Mouse (Mus musculus): Measurements from ENCODE around the gene Bud13.
A peak's percentile ranks its signal among the peaks of the same experiment; 100 is the strongest.

The Bud13 gene

DNA sequence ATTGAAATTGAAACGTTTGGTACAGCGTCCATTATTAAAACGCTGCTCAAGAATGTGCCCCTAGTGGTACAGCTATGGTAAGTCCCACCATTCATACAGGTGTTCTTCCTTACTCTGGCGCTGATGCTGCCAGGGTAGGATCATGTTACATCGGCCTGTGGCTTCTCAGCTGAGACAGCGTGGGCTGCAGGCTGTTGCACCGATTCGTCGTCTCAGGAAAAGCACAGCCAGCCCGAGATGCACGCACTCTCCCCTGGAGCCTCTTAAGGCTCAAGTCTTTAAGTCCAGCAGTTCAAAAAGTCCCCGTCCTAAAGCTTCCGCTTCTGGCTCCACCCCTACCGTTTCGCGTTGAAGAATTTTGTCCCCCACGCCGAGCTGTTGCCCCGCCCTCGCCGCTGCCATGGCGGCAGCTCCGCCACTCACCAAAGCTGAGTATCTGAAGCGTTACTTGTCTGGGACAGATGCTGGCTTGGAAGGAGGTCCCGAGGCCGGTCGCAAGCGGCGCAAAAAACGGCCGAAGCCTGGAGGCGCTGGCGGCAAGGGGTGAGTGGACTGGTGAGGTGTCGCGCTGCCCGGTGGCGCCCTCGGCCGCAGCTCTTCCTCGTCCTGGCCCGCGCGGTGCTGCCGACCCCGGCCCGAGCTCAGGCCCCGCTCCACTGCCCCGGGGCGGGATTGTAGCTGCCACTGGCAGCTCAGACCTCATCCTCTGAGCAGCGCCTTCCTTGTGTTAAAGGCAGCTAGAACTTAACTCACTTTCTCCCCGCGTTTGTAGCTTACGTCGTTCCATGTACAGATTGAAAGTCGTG is at the start of gene Bud13:
Gene Bud13, plus strand, starts transcription at position 378 of the 806 bp plus-strand sequence.
- peak; percentile 92 for DNase-seq (ENCODE audit: low spot score)

DNA sequence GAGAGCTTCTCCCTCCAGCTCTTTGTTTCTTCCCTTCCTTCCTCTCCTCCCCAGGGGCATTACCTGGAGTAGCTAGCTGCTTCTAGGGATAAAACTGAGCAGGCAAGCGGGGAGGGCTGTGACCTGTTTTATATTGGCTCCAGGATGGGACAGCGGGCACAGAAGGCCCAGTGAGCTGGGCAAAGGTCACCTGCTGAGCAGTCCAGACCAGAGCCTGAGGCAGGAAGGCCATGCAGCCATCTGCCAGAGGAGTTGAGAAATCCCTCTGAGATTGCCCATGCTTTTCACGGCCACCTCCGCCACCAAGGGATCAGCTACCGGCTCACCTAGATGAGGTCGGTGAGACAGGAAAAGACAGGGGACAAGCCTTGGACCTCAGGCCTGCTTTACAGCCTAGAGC is 47.6 kb upstream of the Bud13 start:
- no peak for DNase-seq (ENCODE audit: low spot score)

DNA sequence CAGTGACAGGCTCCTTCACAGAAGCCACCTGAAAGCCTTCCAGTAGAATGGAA is 47.4 kb upstream of the Bud13 start, which contains the start of gene Apoc3:
Gene Apoc3, minus strand, starts transcription at position 41 of the 53 bp plus-strand sequence.
- no peak for DNase-seq (ENCODE audit: low spot score)

DNA sequence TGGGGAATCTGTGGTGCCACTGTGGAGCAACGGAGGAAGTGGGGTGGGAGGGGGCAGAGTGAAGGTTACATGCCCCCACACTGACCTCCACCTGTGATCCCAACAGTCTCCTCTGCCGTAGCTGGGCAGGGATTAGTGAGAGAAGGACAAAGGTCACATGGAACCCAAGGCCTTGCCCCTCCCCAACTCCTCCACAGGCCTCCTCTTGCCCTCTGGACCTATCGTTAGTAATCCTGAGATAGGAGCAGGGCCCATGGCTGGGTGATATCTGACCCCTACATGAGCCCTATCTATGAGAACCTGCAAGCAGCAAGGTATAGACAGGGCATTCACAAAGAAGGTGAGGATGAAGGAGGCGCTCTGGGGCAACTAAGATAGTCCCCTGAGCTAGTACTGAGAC is 47.2 kb upstream of the Bud13 start:
- no peak for DNase-seq (ENCODE audit: low spot score)

DNA sequence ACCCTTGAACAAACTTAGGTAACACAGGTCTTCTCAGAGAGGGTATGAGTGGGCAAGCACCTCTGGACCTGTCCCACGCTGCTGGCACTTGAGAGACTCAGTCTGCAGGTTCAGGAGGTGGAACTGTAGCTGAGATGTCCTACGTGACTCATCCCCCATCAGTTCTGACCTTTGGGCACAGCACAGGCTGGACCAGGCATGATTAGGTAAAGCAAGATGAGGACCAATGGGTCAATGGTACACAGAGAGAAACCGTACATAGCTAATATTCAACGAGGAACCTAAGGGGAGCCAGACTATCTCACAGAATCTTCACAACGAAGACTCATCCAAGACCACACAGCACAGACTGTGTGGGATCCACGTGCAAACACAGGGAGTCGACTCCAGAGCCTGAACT is 44.0 kb upstream of the Bud13 start:
- no peak for DNase-seq (ENCODE audit: low spot score)

DNA sequence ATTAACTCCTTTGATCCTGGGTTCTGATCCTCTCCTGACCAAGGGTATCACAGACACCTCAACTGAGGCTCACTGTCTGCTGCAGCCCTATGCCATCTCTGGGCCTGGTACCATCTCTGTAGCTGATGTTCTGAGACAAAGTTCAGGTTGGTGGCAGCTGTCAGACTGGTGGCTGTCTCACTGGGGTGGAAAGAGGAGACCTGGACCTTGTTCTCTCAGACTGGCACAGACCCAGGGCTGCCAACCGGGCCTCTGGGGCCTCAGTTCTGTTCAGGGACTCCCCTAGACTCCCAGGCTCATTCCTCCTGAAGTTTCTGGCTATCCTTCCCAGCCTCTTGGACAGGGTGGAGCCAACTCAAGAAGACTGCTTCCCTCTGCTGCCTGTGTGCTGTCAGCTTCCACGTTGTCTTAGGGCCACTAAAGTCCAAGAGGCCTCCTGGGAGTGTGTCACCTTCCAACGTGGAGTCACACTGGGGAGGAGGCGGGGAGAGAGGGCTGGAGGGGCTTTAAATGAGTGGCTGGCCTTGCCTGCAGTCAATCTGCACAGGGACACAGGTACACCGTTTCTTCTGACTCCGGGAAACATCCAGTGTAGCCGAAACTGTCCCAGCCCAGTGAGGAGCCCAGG is 42.2 kb upstream of the Bud13 start, which contains the start of gene Apoa4:
Gene Apoa4, plus strand, starts transcription at position 171 of the 628 bp plus-strand sequence.
- DNase-seq (ENCODE audit: low spot score), result no peak

DNA sequence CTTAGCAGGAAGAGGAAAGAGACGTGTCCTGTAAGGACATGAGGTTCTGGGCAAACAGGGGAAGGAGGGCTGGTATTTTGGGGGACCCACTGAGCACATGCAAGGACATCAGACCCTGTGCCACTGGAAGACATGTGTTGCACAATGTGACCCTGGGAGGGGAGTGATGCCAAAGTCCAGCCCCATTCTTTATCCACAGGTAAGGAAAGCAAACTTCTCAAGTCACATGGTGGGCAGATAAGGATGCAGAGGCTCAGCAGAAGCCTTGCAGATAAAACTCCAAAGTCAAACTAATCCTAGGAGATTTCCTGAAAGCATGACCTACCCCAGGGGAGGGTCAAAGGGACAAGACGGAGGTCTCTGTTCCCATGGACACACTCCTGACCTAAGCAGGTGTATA is 41.0 kb upstream of the Bud13 start:
- DNase-seq (ENCODE audit: low spot score), result no peak

DNA sequence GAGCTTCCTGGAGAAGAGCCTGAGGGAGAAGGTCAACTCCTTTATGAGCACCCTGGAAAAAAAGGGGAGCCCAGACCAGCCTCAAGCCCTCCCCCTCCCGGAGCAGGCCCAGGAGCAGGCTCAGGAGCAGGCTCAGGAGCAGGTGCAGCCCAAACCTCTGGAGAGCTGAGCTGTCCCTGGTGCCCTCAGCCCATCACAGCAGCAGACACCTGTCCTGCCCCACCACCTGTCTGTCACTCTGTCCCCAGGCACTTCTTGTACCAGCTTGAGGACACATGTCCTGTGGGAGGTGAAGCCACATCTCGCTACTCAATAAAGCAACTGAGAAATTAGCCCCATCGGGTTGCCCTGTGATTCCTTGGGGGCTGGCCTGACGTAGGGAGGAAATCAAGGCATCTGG is 39.7 kb upstream of the Bud13 start:
- DNase-seq (ENCODE audit: low spot score), result no peak

DNA sequence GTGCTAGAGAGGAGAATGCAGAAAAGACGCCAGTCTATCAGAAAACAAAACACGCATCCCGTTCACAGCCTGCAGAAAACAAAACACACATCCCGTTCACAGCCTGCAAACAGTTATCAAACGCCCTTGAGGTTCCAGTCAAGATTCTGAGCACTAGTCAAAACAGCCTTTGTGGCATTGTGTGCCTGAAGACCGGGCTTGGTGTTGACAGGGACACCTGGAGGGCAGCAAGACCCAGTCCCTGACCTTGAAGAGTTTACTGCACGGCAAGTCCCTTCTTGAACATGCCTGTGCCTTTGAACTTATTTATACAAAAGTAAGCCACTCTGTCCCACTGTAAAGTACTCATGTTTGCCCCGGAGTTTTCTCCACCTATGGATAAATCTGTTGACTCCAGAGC is 39.2 kb upstream of the Bud13 start:
- no peak for DNase-seq (ENCODE audit: low spot score)

DNA sequence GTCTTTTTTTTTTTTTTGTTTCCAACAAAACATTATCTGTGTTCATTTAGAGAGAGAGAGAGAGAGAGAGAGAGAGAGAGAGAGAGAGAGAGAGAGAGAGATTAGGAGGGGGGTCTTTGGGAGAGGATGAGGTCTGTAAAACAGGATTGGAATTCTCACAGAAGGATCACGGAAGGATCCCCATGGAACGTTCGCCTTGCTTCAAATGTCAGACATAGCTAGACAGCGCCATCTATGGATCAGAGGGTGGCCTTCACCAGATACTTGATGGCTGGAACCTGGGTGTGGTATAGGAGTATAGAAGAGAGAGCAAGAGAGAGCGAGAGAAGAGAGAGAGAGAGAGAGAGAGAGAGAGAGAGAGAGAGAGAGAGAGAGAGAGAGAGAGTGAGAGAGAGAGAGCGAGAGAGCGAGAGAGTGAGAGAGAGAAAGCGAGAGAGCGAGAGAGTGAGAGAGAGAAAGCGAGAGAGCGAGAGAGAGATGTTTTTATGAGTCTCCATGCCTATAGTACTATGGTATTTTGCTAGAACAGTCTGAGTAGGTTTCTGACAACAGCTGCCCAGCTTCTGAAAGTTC is 36.0 kb upstream of the Bud13 start:
- peak; percentile 84 for DNase-seq (ENCODE audit: low spot score)

DNA sequence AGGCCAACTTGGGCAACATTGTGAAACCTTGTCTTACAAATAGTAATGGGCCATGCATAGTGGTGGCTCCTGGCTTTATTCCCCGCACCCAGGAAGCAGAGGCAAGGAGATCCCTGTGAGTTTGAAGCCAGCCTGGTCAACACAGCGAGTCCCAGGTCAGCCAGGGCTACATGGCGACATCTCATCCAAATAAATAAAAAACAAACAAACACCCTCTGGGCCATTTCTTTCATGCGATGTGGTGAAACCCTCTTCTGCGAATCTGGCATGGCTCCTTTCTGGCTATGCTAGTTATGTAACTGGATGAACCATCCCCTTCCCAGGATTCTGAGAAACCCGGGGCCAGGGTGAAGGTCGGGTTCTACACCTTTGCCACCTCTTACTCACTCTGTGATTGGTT is 26.6 kb upstream of the Bud13 start:
- DNase-seq (ENCODE audit: low spot score), result no peak

DNA sequence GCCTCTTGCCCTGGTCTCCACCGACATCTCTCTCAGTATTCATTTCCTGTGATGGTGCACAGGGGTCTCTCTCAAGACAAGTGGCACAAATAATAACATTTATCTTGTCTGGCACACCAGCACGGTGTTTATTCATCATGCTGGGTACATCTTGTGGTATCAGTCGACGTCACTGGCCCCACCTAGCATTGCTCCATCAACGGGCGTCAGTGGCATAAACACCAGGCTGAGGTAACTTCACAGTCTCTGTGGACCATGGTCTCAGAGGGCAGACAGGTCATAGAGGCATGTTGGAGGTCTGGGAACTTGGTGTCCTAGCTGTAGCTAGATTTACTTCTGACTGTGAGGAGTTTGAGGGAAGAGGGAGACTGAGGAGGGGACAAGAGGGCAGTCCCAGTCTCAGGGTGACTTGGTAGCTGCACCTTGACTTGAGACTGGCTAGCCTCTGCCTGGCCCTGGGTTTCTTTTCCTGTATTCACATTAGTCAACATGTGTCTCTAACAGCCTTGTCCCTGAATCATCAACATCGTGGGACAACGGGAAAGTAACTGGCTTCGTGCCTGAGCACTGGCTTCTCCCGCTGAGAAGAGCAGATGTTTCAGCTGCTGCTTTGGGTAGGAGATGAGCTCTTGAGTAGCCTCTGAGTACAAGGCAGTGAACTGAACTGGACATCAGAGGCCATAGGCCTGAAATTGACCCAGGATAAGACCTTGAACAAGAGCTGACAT is 26.0 kb upstream of the Bud13 start:
- DNase-seq (ENCODE audit: low spot score), result no peak

DNA sequence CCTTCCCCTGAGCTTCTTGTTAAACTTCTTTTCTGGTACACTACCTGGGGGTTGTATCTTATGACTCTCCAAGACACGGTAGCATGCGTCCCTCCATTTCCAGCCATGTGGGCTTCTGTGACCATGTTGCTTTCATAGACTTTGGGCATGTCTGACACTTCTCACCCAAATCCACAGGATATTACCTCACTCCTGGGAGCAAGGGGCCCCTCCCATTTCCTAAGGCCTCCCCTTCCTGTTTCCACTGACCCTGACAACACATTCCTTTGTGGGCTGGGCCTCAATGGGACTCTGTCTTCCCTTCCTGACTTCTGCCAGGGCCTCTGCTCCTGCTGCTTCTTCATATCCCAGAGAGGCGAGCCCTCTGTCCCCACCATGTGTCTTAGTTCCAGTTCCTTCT is 25.3 kb upstream of the Bud13 start:
- DNase-seq (ENCODE audit: low spot score), result no peak

DNA sequence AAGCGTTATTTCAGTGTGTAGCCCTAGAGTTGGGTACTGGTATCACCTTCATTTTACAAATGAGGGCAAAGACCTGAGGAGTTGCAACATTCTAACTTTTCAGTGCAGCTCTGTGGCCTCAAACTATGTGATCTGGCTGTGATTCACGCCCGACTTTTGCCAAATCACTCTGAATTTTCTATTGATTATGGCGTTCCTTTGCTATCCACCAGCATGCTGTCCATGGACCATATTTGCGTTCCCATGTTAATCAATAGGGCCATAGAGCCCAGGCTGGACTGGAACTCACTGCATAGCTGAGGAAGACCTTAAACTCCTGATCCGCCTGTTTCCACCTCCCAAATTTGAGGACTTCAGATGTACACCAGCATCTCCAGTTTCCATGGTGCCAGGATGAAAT is 23.7 kb upstream of the Bud13 start:
- no peak for DNase-seq (ENCODE audit: low spot score)

DNA sequence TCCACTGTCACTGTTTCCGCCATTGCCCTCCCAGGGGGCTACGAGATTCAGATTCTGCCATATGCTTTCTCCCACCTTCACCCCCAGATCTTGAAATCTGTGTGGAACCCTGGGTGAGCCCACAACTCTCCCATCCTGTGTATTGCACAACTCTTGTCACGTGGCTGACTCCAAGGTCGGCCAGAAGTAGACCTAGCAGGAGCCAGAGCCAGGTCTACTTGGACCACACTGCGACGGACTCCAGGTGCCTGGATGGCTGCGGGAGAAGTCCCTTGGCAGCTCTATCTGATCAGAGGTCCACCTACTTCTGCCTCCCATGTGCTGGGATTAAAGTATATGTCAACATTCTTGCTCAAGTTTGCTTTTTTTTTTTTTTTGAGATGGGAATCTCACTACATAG is 21.7 kb upstream of the Bud13 start:
- no peak for DNase-seq (ENCODE audit: low spot score)

DNA sequence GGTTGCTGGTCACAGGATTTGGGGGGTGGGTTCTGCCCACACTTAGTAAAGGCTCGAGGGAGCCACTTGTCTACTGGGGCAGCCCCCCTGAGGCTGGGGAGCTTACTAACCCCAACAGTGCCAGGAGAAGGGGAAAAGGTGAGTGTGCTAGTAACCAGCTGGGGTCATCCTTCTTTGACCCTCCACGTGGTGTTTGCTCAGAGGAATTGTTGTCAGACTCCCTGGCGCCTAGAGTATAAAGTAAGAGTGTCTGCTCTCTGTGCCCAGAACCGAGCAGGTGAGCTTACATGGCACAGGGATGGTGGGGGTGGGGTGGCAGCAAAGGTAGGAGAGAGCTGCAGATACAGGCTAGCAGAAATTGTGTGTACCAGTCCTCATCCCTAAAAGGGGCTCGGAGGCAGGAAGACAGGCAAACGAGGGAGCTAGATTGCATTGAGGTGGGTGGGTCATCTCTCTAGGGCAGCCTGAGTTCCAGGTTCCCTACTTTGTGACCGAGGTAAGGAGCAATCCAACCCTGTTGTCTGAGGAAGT is 14.4 kb upstream of the Bud13 start, which contains the start of gene Apoa5:
Gene Apoa5, plus strand, starts transcription at position 291 of the 531 bp plus-strand sequence.
- DNase-seq (ENCODE audit: low spot score), result no peak

DNA sequence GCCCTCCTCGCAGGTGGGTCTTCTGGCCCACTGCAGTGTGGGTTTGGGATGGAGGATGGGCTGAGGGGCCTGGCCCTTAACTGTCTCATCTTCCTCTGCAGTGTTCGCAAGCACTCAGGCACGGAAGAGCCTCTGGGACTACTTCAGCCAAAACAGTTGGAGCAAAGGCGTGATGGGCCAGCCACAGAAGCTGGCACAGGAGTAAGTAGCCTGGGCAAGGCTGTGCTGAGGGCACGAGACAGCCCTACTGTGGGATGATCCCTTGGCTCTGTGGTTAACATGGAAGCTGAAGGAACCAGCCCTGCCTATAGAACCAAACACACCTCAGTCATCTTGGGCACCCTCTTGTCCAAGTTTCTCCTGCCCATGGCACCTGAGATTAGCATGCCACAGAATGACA is 13.7 kb upstream of the Bud13 start:
- no peak for DNase-seq (ENCODE audit: low spot score)

DNA sequence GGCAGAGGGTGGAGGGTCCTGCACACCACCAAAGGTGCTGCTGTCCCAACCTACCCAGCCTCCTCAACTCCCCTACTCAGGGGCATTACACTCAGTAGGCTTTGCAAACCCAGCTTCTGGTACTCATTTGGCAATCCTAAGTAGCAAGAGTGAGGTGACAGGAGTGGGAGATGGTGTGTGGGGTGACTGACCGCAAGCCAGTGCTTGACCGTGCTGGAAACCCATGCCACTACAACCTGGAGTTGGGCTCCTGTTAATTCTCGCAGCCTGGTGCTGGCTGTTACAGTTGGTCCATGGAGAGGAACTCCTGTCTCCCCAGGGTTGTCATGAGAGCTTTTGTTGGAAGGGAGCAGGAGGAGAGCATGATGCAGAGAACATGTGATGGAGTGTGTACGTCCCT is 12.0 kb upstream of the Bud13 start:
- DNase-seq (ENCODE audit: low spot score), result no peak

DNA sequence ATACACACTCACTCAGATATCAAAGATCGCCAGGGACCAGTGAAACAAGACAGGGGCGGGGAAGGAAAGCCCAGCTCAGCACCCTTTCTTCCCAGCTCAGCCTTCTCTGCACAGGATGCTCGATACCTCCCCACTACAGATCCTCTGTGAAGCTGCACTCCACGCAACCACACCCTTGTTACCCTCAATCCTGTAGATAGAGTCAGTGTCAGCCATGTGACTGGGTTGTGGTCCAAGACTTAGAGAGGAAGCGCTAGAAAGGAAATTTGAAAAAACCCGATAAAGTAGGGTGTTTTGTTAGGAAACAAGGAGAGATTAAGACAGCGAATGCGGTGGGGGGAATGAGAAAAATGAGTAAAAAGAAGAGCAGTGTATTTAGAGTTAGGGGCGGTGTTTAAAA is 10.7 kb upstream of the Bud13 start:
- no peak for DNase-seq (ENCODE audit: low spot score)

DNA sequence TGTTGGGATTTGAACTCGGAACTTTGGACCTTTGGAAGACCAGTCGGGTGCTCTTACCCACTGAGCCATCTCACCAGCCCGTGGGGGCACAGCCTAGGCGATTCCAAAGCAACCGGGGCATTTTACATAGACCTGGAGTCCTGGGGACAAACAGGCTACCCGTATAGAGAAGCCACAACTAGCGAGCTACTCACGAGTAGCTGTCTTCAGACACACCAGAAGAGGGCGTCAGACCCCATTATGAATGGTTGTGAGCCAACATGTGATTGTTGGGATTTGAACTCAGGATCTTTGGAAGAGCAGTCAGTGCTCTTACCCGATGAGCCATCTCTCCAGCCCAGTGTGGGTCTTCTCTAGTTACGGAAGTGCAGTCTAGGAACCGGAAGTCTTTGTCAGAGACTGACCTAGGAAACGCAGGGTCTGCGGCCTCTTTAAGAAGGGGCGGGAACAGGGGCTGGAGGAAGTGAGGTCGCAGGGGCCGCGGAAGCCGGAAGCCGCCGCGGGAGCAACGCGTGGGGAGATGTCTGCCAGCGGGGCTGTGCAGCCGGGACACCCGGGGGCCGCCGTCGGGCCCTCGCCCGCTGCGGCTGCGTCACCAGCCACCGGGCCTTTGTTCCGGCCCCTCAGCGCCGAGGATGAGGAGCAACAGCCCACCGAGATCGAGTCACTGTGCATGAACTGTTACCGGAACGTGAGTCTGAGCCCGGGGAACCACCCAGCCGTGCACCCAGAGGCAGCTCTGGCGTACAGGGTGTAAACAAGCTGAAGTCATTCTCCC is 9.9 kb upstream of the Bud13 start, which contains the start of gene Zpr1:
Gene Zpr1, plus strand, starts transcription at position 388 of the 778 bp plus-strand sequence.
- DNase-seq (ENCODE audit: low spot score), result peak; percentile 92

DNA sequence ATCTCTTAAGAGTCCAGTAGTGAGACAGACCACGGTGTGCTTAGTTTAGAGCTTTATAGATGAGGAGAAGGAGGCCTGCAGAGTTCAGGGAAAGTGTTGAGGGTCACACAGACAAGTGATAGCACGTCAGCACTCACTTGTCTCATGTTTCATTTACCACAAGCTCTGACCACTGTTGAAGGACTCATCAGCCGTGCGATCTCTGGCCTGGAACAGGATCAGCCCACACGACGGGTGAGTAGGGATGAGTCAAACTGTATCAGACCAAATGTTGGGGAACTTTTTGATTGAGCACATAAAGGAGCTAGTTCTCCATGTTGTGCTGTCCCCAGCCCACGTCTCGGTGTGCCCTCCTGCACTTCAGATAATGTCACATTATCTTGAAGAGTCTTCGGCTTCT is 8.3 kb upstream of the Bud13 start:
- no peak for DNase-seq (ENCODE audit: low spot score)

DNA sequence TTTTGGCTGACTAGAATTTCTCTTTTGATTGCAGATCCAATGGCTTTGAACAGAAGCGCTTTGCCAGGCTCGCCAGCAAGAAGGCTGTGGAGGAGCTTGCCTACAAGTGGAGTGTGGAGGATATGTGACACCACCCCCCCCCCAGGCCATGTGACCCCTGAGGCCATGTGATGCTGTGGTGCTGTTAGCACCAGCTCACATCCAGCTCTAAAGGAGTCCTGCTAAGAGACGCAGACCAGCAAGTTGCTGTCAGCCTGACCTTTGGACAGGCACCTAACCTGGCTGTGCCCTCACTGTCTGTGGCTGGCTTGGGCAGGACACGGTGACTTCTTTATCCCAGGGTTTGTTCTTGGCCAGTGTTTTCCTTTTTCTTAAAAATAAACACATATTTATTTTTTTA is 15.6 kb downstream of the Bud13 start:
- no peak for DNase-seq (ENCODE audit: low spot score)

Data from MN1 (cell line).